Mouse (Mus musculus): ENCODE measurements around the gene Adamts18. TPM values are rescaled to one million over a fixed set of nuclear protein-coding genes. Genes with fewer than 3 reads are reported as not detected.
"Not testable (repeated sequence)": the region's sequence is repeated elsewhere in the genome, so short reads cannot be mapped to it uniquely, and the experiment has no call there.

Adamts18 gene
- total RNA-seq, 2 experiments from 2014 or later: not detected

DNA sequence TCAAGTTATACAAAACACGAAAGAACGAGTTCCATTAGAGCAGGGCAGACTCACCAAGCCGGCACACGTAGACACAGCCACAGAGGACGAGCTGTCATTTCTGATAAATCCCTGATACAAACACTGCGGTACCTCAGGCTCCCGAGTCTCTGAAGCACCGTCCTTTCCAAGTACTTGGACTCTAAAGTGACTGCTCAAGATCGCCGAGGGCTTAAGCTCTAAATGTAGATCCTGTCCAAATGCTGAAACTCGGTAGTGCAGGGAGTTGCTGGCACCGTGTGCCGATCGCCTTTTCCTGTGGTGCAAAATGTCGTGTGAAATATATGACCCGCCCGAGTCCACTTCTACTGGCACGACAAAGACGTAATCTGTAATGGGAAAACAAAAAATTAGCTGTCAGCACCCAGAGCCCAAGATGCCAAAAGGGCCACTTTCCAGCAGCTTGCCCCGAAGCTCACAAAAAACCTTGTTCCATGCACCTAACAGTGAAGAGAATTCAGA is 3.7 kb downstream of the Adamts18 start:
- DNase-seq (ENCODE audit: low spot score in 2 of 2): no peak

DNA sequence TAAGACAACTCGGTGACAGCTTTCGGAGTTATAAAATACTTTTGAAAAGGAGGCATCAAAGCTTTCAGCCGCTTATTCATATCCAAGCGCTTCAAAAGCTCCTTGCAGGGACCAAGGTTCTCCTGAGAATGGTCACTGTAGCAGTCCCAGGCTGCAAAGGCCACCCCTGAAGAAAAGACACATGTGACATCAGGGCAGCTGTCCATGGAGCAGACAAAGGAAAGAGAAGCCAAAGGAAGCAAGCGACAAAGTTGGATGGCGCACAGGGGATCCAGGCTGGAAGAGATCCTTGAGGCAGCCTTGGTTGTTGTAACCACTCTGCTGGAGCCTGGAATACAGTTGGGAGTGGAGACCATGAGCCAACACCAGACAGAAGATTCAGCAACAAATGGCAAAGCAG is 10.3 kb downstream of the Adamts18 start:
- no peak for DNase-seq (ENCODE audit: low spot score in 2 of 2)

DNA sequence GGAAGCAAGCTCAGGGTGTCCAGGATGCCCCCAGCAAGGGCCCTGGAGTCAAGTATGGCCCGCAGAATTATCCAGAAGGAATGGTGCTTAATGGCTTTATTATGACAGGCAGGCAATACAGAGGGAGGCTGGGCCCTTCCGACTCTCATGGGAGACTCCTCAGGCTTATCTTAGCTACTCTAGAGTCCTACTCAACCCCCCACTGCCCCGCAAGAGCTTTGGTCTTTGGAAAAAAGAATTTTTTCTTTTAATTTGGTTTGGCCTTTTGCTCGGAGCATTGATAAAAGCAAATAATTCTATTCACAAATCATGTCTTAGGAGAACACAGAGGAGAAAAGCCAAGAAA is 11.0 kb downstream of the Adamts18 start:
- no peak for DNase-seq (ENCODE audit: low spot score in 2 of 2)

GRCm38 (mm10) chr8:113836892-113837569 is 11.5 kb downstream of the Adamts18 start:
- DNase-seq (ENCODE audit: low spot score in 2 of 2): no peak

DNA sequence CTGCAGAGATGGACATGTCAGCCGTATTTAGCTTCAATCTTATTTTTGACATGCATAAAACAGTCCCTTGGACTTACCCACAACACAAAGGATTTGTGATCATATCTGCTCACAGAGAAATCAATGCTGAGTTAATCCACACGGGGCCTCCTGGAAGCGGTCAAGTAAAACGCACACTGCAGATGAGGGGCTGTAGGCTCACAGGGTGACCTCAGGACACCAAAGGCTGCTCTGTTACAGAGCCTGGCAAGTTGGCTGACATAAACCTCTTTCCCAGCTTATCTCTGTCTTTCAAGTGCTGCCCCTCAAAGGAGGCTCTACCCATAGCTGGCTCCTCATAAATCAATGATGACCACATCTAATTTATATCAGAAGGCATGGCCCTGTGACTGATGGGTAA is 14.9 kb downstream of the Adamts18 start:
- no peak for DNase-seq (ENCODE audit: low spot score in 2 of 2)

- no peak for DNase-seq (ENCODE audit: low spot score in 2 of 2)
Observed at GRCm38 (mm10) chr8:113827270-113827669, 21.3 kb downstream of the Adamts18 start.

DNA sequence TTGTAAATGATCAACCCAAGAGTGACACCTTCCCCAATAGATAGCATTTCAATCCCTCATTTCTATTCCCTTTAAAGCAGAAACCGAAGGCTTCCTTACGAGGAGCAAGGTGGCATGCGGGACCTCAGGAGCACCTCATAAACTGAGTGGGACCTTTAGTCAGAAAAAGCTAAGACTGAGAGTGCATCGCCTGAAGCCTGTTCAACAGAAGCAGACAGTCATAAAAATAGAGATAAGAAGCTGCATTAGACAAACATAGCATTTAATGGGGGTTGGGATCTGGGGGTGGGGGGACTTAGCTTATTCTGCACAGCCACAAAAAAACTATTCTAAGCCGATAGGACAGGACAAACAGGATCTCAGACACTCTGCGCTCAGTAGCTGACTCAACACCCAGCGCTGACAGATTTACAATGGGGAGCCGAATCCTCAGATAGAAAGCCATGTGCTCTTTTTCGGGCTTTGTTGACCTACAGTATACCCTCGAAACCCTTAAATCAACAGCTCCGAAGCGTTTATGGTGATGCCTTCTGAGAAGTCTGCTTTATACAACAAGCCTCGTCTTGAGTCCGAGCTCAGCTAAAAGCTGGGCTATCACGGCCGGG is 27.5 kb downstream of the Adamts18 start:
- DNase-seq (ENCODE audit: low spot score in 2 of 2): no peak

GRCm38 (mm10) chr8:113813966-113814365 is 34.6 kb downstream of the Adamts18 start:
- DNase-seq (ENCODE audit: low spot score in 2 of 2): no peak

GRCm38 (mm10) chr8:113811521-113811920 is 37.0 kb downstream of the Adamts18 start:
- no peak for DNase-seq (ENCODE audit: low spot score in 2 of 2)

GRCm38 (mm10) chr8:113809929-113810328 is 38.6 kb downstream of the Adamts18 start:
- no peak for DNase-seq (ENCODE audit: low spot score in 2 of 2)

- no peak for DNase-seq (ENCODE audit: low spot score in 2 of 2)
Observed at GRCm38 (mm10) chr8:113803830-113804611, 44.5 kb downstream of the Adamts18 start.

GRCm38 (mm10) chr8:113801551-113801950 is 47.0 kb downstream of the Adamts18 start:
- no peak for DNase-seq (ENCODE audit: low spot score in 2 of 2)

GRCm38 (mm10) chr8:113800556-113800955 is 48.0 kb downstream of the Adamts18 start:
- not testable (repeated sequence) for DNase-seq (ENCODE audit: low spot score in 2 of 2)

- no peak for DNase-seq (ENCODE audit: low spot score in 2 of 2)
Observed at GRCm38 (mm10) chr8:113799550-113799949, 49.0 kb downstream of the Adamts18 start.

- DNase-seq (ENCODE audit: low spot score in 2 of 2): no peak
Observed at GRCm38 (mm10) chr8:113791856-113792255, 56.7 kb downstream of the Adamts18 start.

DNA sequence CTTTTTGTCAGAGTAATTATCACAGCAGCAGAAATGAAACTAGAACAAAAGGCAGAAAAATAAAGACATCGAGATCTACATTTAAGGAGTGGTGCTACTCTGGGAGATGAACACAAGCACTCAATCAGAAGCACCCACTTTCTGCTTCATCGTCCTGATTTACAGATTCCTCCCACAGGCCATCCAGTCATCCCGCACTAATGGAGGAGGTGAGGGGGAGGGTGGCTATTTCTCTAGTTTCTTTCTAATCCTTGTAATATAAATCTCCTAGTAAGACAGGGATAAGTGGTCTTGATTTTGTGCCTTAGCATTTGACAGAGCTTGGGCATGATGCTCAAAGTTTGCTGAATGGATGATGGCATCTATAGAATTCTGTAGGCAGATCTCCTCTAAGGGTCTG is 57.5 kb downstream of the Adamts18 start:
- no peak for DNase-seq (ENCODE audit: low spot score in 2 of 2)

GRCm38 (mm10) chr8:113783711-113784110 is 64.8 kb downstream of the Adamts18 start:
- no peak for DNase-seq (ENCODE audit: low spot score in 2 of 2)

- DNase-seq (ENCODE audit: low spot score in 2 of 2): no peak
Observed at GRCm38 (mm10) chr8:113781554-113781953, 67.0 kb downstream of the Adamts18 start.

DNA sequence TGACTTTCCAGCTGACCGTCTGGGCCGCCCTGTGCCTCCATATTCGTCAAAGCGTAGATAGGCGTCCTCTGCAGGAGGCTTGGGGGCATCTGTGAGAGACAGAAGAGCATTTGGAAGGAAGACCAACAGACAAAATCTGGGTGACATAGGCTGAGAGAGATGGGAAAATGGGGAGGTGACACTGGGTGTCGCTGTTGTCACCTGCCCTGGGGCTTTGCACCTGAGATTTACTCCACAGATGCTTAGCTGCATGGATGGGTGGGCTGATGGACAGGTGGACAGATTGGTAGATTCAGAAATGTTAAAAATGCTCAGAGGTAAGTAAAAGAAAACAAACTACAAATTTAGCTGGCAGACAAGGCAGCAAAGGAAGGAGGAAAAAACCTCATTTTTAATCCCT is 73.2 kb downstream of the Adamts18 start:
- DNase-seq (ENCODE audit: low spot score in 2 of 2): no peak

GRCm38 (mm10) chr8:113768861-113769410 is 79.6 kb downstream of the Adamts18 start:
- no peak for DNase-seq (ENCODE audit: low spot score in 2 of 2)

DNA sequence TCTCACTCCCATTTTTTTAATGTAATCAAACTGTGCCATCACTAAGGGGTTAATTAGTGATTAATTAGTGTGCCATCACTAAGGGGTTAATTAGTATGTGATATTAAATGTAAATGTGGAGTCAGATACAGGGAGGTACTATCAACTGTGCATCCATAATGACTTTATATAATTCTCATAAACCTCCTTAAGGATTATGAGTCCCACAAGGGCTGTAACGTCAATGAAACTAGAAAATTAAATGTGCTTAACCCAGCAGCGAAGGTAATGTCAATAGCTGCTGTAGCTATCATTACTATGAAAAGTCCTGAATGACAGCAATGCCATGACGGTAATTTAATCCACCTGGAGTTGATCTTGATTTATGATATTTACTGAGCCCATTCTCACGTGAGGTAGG is 83.4 kb downstream of the Adamts18 start:
- no peak for DNase-seq (ENCODE audit: low spot score in 2 of 2)

All from adrenal gland, adult 18-20 months (tissue).